Mouse (Mus musculus) neural tube, embryonic 12.5 days (tissue): ENCODE measurements around the gene 8030411F24Rik. TPM values are rescaled to one million over a fixed set of nuclear protein-coding genes. Genes with fewer than 3 reads are reported as not detected.

Source experiments
- ATAC-seq: fragments of 200-750 bp; cut with Nextera tagmentation; 2 replicates; pipeline ENCODE4 v1.8.0; 2017; ENCODE audit warnings: low read depth, mild to moderate bottlenecking, moderate TSS enrichment, moderate library complexity; ENCODE audit not compliant: low FRiP score
- H3K27ac ChIP-seq: fragments of 300-500 bp; sonication (generic); 2 replicates; pipeline ENCODE4 v1.5.1; 2016
- H3K27me3 ChIP-seq: fragments of 300-500 bp; sonication (generic); replicated peaks from 2 replicates; pipeline ENCODE4 v1.6.1; 2016; ENCODE audit warnings: mild to moderate bottlenecking
- H3K36me3 ChIP-seq: fragments of 300-500 bp; sonication (generic); 2 replicates; pipeline ENCODE4 v1.6.1; 2016; ENCODE audit warnings: mild to moderate bottlenecking
- H3K4me1 ChIP-seq: fragments of 300-500 bp; sonication (generic); 2 replicates; pipeline ENCODE4 v1.6.1; 2016
- H3K4me2 ChIP-seq: fragments of 300-500 bp; sonication (generic); replicated peaks from 2 replicates; pipeline ENCODE4 v1.6.1; 2016; ENCODE audit warnings: mild to moderate bottlenecking
- H3K4me3 ChIP-seq: fragments of 300-500 bp; sonication (generic); 2 replicates; pipeline ENCODE4 v1.5.1; 2016
- H3K9ac ChIP-seq: fragments of 300-500 bp; sonication (generic); 2 replicates; pipeline ENCODE4 v1.6.1; 2016; ENCODE audit warnings: mild to moderate bottlenecking
- H3K9me3 ChIP-seq: fragments of 300-500 bp; sonication (generic); 2 replicates; pipeline ENCODE4 v1.6.1; 2016; ENCODE audit warnings: mild to moderate bottlenecking
- WGBS: fragments of 180-500 bp; shearing (Covaris S2); methylation state at CpG from one replicate; pipeline ENCODE4 v1.1.7; 2016; 5-methylcytosine and 5-hydroxymethylcytosine counted together
- polyA plus RNA-seq: library from polyadenylated mRNA; unstranded; fragments of >200 nt; fragmentation: Nextera tagmentation; extraction: Ambion mirVana; gene quantifications from 2 replicates; pipeline ENCODE4 v1.2.1, GENCODE M21; 2016

Gene 8030411F24Rik
- polyA plus RNA-seq, 1 experiment from 2014 or later: not detected

DNA sequence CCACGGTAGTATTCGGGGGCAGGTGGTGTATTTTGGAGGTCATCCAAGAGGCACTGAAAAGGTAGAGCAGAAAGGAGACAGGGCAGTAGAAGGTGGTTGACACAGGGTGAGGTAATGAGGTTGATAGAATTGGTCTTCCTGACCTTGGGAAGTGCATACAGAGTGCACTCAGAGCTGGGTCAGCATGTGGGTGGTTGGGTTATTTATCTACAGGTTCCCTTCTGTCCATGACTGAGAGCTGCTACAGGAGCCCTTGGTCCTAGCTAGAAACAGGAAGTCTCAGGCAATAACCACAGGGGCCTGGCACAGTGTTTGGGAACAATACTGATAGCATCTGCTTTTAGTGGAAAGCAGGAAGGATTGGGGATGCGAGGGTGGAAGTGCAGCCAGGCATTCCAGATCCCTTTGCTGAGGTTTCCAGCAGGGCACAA is 19.7 kb downstream of the 8030411F24Rik start:
- H3K9ac ChIP-seq: no peak overlapping the region
- no peak overlapping the region for H3K4me2 ChIP-seq
- 76% methylated on average over 3 of the region's 3 CpGs for WGBS
- H3K4me1 ChIP-seq: no peaks in the 10 kb centered on the region
- H3K27ac ChIP-seq: no peak overlapping the region
- no peaks in the 10 kb centered on the region for H3K9me3 ChIP-seq
- no peak overlapping the region for H3K4me3 ChIP-seq
- no peaks in the 10 kb centered on the region for H3K36me3 ChIP-seq
- ATAC-seq: no peak
- H3K27me3 ChIP-seq: no peaks in the 10 kb centered on the region

- H3K36me3 ChIP-seq: no peaks in the 10 kb centered on the region
- H3K9me3 ChIP-seq: no peaks in the 10 kb centered on the region
- no peak overlapping the region for H3K4me3 ChIP-seq
- H3K4me2 ChIP-seq: no peak overlapping the region
- no peaks in the 10 kb centered on the region for H3K4me1 ChIP-seq
- H3K27ac ChIP-seq: no peak overlapping the region
- no peaks in the 10 kb centered on the region for H3K27me3 ChIP-seq
- 75% methylated on average over 6 of the region's 6 CpGs for WGBS
- ATAC-seq: no peak
- H3K9ac ChIP-seq: no peak overlapping the region
Observed at GRCm38 (mm10) chr2:148806696-148807095, 24.9 kb downstream of the 8030411F24Rik start.

DNA sequence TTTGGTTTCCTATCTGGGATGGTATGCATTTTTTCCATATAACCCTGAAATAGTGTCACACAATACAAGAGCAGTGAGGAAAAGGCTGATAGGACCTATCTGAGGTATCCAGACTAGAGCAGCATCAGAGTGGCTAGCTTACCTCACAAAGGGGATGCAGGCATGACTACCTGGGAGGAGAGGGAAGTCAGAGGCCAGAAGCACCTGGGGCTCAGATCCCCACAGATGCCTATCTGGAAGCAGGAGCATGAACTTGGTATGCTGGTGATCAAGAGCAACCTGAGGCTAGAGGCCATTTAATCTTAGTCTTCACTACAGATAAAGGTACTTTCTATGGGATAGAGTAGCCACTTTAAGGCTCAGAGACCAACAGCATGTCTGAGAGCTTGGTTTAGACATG is 38.1 kb downstream of the 8030411F24Rik start, which contains the start of gene Cst13:
TSS of gene Cst13 (plus strand) at position 173 of the 400 bp plus-strand sequence.
- no peak for ATAC-seq
- Histone ChIP-seq H3K27ac (no peak within 1 kb of the TSS), H3K36me3 (no peaks in the 10 kb centered on the region), H3K4me3 (no peak within 1 kb of the TSS), H3K9ac (no peak within 1 kb of the TSS), H3K4me1 (no peaks in the 10 kb centered on the region), H3K4me2 (no peak within 1 kb of the TSS), H3K9me3 (no peaks in the 10 kb centered on the region), H3K27me3 (no peaks in the 10 kb centered on the region)

DNA sequence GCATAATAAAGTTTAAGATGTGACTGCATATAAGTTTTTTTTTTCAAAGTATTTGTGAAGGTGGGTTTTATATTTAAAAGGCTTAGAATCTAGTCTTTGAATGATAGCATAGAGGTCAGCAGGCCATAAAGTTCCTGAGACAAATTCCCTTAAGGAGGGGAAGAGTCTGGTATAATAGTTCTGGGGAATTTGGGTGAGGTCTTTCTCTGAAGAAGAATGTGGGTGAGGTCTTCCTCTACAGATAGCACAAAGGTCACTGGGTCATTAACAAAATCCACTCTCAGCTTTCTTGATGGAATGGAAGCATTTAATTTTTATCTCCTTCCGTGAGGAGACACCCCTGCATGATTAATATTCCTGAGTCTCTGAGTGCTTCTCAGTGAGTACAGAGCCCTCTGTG is 44.2 kb downstream of the 8030411F24Rik start:
- Histone ChIP-seq H3K27ac (no peak overlapping the region), H3K36me3 (no peaks in the 10 kb centered on the region), H3K4me1 (no peaks in the 10 kb centered on the region), H3K9ac (no peak overlapping the region), H3K27me3 (no peaks in the 10 kb centered on the region), H3K9me3 (no peaks in the 10 kb centered on the region), H3K4me3 (no peak overlapping the region), H3K4me2 (no peak overlapping the region)
- ATAC-seq: no peak
- WGBS: 74% methylated on average over 1 of the region's 1 CpGs

GRCm38 (mm10) chr2:148834912-148835311 is 53.1 kb downstream of the 8030411F24Rik start, which contains the start of gene Cst9:
Gene Cst9, plus strand, starts transcription at chr2:148835147.
- Histone ChIP-seq H3K4me3 (no peak within 1 kb of the TSS), H3K27ac (no peak within 1 kb of the TSS), H3K9ac (no peak within 1 kb of the TSS), H3K27me3 (no peaks in the 10 kb centered on the region), H3K36me3 (no peaks in the 10 kb centered on the region), H3K4me1 (no peaks in the 10 kb centered on the region), H3K4me2 (no peak within 1 kb of the TSS), H3K9me3 (no peaks in the 10 kb centered on the region)
- no peak for ATAC-seq
- 75% methylated on average over 4 of the region's 4 CpGs for WGBS

Other genes with a start within 250 kb of the 8030411F24Rik start
- gene Nxt1, start 109.4 kb upstream of the 8030411F24Rik start, polyA plus RNA-seq: 76.4 and 81.7 TPM in 2 replicates
- gene Gzf1, start 101.0 kb upstream of the 8030411F24Rik start, polyA plus RNA-seq: 17.1 and 19.5 TPM in 2 replicates
- gene Napb, start 49.5 kb upstream of the 8030411F24Rik start, polyA plus RNA-seq: 28.0 and 33.0 TPM in 2 replicates
- gene Cstl1, start 31.7 kb upstream of the 8030411F24Rik start, polyA plus RNA-seq: not detected in 2 replicates
- not detected in 2 replicates for gene Cst11, start 10.5 kb upstream of the 8030411F24Rik start, polyA plus RNA-seq
- not detected in 2 replicates for gene Cst12, start 7.4 kb downstream of the 8030411F24Rik start, polyA plus RNA-seq
- not detected in 2 replicates for gene Cst8, start 16.8 kb downstream of the 8030411F24Rik start, polyA plus RNA-seq
- gene Cst13, start 38.1 kb downstream of the 8030411F24Rik start, polyA plus RNA-seq: not detected in 2 replicates
- gene Cst9, start 53.1 kb downstream of the 8030411F24Rik start, polyA plus RNA-seq: not detected in 2 replicates
- gene 9230104L09Rik, start 83.0 kb downstream of the 8030411F24Rik start, polyA plus RNA-seq: not detected in 2 replicates
- gene Cst3, start 93.7 kb downstream of the 8030411F24Rik start, polyA plus RNA-seq: 332 and 342 TPM in 2 replicates
- gene Gm1330, start 221.2 kb downstream of the 8030411F24Rik start, polyA plus RNA-seq: not detected in 2 replicates
- not detected in 2 replicates for gene Gm10750, start 235.2 kb downstream of the 8030411F24Rik start, polyA plus RNA-seq